Mouse (Mus musculus) liver, adult 10 weeks (tissue): ENCODE results near the gene Armh2. TPM values are rescaled to one million over a fixed set of nuclear protein-coding genes. Genes with fewer than 3 reads are reported as not detected.

Experiments used
- polyA plus RNA-seq: library from polyadenylated mRNA; stranded (reverse); fragments of 350-450 nt; fragmentation: Illumina TruSeq; extraction: RNeasy Lipid Tissue Mini Kit (QIAGEN cat#74804); gene quantifications from one replicate; pipeline ENCODE4 v1.2.3, GENCODE M21; 2014; ENCODE audit warnings: low read depth, low replicate concordance

The Armh2 gene
- not detected for polyA plus RNA-seq

DNA sequence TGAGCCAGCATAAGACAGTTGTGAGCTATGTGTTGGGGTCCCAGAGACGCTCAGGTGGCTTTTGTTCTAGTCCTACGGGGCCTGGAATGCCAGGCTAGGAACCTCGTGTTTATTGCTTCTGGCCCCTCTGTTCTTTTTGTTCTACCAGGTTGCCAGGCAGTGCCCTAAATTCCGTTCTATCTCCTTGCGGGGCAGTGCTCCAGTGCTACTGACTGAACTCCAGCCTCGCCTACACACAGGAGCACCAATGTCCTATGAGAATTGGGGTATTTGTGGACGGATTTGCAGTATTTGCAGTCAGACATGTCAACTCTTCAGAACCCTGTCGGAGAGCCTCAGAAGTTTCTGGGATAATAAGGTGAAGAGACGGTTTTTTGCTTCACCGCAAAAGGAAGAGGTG is at the start of gene Armh2:
TSS of gene Armh2 (plus strand) at position 205 of the 400 bp plus-strand sequence.

DNA sequence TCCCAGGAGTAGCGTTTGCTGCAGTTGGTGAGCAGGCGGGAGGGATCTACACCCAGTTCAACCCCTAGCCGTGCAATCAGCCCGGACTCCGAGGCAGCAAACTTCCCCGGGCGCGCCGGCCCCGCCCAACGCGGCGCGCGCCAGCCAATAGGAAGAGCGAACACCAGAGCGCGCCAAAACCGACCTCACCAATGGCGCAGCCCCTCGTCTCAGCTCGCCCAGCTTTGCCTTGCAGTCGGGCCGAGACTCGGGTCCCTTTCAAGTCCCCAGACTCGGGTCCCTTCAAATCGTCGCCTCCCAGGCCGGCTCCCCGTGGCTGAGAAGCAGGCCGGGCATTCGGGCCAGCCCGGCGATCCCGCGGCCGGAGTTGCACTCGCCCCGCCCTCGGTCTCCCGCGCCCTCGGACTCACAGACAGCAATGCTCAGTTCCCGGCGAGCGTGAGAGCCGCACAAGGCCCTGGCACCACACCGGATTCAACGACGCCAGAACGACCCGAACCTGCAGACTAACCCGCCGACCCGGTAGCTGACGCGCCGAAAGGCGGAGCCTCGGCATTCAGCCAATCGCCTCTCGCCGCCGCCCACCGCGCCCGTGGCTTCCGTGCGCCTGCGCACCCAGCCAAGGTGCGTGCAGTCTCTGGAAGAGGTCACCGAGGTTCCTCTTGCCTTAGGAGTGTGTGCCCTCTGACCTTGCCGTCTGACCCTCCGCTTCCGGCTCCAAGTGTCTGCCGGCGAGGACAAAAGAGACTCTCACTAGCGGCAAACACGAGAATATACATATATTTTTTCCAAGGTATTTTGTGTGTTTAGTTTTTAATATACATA is 20.6 kb downstream of the Armh2 start, which contains the start of gene Gmnn:
TSS of gene Gmnn (minus strand) at position 521 of the 825 bp plus-strand sequence.

Other genes starting within 250 kb of the Armh2 start
- 0.72 TPM for gene Ripor2, start 159.0 kb upstream of the Armh2 start, polyA plus RNA-seq
- gene Gmnn, start 20.7 kb downstream of the Armh2 start, polyA plus RNA-seq: 16.4 TPM
- 162 TPM for gene BC005537, start 60.4 kb downstream of the Armh2 start, polyA plus RNA-seq
- gene Acot13, start 90.3 kb downstream of the Armh2 start, polyA plus RNA-seq: 128 TPM
- 82.7 TPM for gene Tdp2, start 90.4 kb downstream of the Armh2 start, polyA plus RNA-seq
- gene D130043K22Rik, start 103.9 kb downstream of the Armh2 start, polyA plus RNA-seq: 4.6 TPM
- gene Aldh5a1, start 196.4 kb downstream of the Armh2 start, polyA plus RNA-seq: 33.8 TPM
- 86.2 TPM for gene Gpld1, start 201.9 kb downstream of the Armh2 start, polyA plus RNA-seq